8 mouse cellular contexts compared by ENCODE assay signal in genomic region chr1:194976517-194977370, GRCm38 (mm10). TPM values are rescaled to one million over a fixed set of nuclear protein-coding genes. Genes with fewer than 3 reads are reported as not detected.
DNase-seq lines count a peak whose midpoint lies in the region; ATAC-seq and TF ChIP-seq lines count a peak whose summit lies in the region.

No protein-coding gene starts in this region.

- peak overlapping the region; percentile 94 for H3K4me2 ChIP-seq in kidney, embryonic 14.5 days (replicated peaks; ENCODE audit: low read depth, low read length)
- peak overlapping the region; percentile 92 for H3K4me2 ChIP-seq in limb, embryonic 14.5 days (replicated peaks; ENCODE audit: low read depth, low read length, severe bottlenecking)
- peak overlapping the region; percentile 82 for H3K4me2 ChIP-seq in midbrain, embryonic 15.5 days

- peaks cover 30% of the 10 kb centered on the region for H3K4me1 ChIP-seq in heart, embryonic 10.5 days
- H3K4me1 ChIP-seq in kidney, embryonic 14.5 days (ENCODE audit: control insufficient read depth, insufficient read depth, low read length): peaks cover 6% of the 10 kb centered on the region; the same call in 1 of the 2 replicates
- H3K4me1 ChIP-seq in limb, embryonic 14.5 days (ENCODE audit: control insufficient read depth, insufficient read depth, low read length): peaks cover 5% of the 10 kb centered on the region; the same call in 1 of the 2 replicates
- H3K4me1 ChIP-seq in midbrain, embryonic 15.5 days: peaks cover 25% of the 10 kb centered on the region

- H3K9me3 ChIP-seq in heart, embryonic 10.5 days: no peaks in the 10 kb centered on the region
- H3K9me3 ChIP-seq in kidney, embryonic 14.5 days (ENCODE audit: control insufficient read depth, low read length): no peaks in the 10 kb centered on the region
- H3K9me3 ChIP-seq in limb, embryonic 14.5 days (ENCODE audit: control insufficient read depth, low read length): no peaks in the 10 kb centered on the region
- H3K9me3 ChIP-seq in midbrain, embryonic 15.5 days: no peaks in the 10 kb centered on the region

- peak overlapping the region; percentile 46 for H3K4me3 ChIP-seq in C2C12 (ENCODE audit: insufficient read depth, poor library complexity, severe bottlenecking)
- peak overlapping the region; percentile 76 for H3K4me3 ChIP-seq in heart, embryonic 10.5 days
- peak overlapping the region; percentile 62 for H3K4me3 ChIP-seq in kidney, embryonic 14.5 days (ENCODE audit: low read length)
- H3K4me3 ChIP-seq in limb, embryonic 14.5 days (replicated peaks; ENCODE audit: low read length): peak overlapping the region; percentile 64
- H3K4me3 ChIP-seq in midbrain, embryonic 15.5 days: peak overlapping the region; percentile 62

- peak overlapping the region; percentile 83 for H3ac ChIP-seq in C2C12 (ENCODE audit: control insufficient read depth, insufficient read length, low read depth)

- WGBS in heart, embryonic 10.5 days: under 1% methylated on average over 44 of the region's 44 CpGs
- WGBS in kidney, embryonic 14.5 days: under 1% methylated on average over 44 of the region's 44 CpGs
- 2% methylated on average over 43 of the region's 44 CpGs for WGBS in limb, embryonic 14.5 days
- 1% methylated on average over 44 of the region's 44 CpGs for WGBS in midbrain, embryonic 15.5 days

- peak; percentile 90 for DNase-seq in brain, adult 2 months (ENCODE audit: low read depth, low spot score)
- peak; percentile 90 for DNase-seq in heart, embryonic 10.5 days (ENCODE audit: low spot score)
- DNase-seq in limb, embryonic 14.5 days (ENCODE audit: low spot score): peak; percentile 42
- peak; percentile 79 for DNase-seq in spleen, postnatal 36 days (ENCODE audit: low spot score in 2 of 2)

- H3K79me2 ChIP-seq in C2C12 (ENCODE audit: control insufficient read depth, insufficient read depth): peaks cover 47% of the 10 kb centered on the region

- H3K27me3 ChIP-seq in C2C12 (ENCODE audit: control insufficient read depth, insufficient read depth, insufficient read length): no peaks in the 10 kb centered on the region
- no peaks in the 10 kb centered on the region for H3K27me3 ChIP-seq in heart, embryonic 10.5 days (ENCODE audit: insufficient read depth, poor library complexity, severe bottlenecking)
- no peaks in the 10 kb centered on the region for H3K27me3 ChIP-seq in kidney, embryonic 14.5 days (ENCODE audit: control insufficient read depth, insufficient read depth, low read length)
- H3K27me3 ChIP-seq in limb, embryonic 14.5 days (ENCODE audit: control insufficient read depth, insufficient read depth, low read length): peaks cover 5% of the 10 kb centered on the region; the same call in 1 of the 2 replicates
- H3K27me3 ChIP-seq in midbrain, embryonic 15.5 days (replicated peaks): no peaks in the 10 kb centered on the region

- no peaks in the 10 kb centered on the region for H3K36me3 ChIP-seq in C2C12 (ENCODE audit: control insufficient read depth, insufficient read depth)
- no peaks in the 10 kb centered on the region for H3K36me3 ChIP-seq in heart, embryonic 10.5 days
- H3K36me3 ChIP-seq in kidney, embryonic 14.5 days (ENCODE audit: control insufficient read depth, insufficient read depth, low read length): no peaks in the 10 kb centered on the region
- H3K36me3 ChIP-seq in limb, embryonic 14.5 days (ENCODE audit: control insufficient read depth, insufficient read depth, low read length): no peaks in the 10 kb centered on the region
- no peaks in the 10 kb centered on the region for H3K36me3 ChIP-seq in midbrain, embryonic 15.5 days (replicated peaks)

- TF ChIP-seq CTCF in C2C12 (IDR thresholded peaks at IDR 0.05; ENCODE audit: control insufficient read depth, insufficient read depth, insufficient read length): peak; percentile 10

- H3K27ac ChIP-seq in heart, embryonic 10.5 days: peak overlapping the region; percentile 88
- H3K27ac ChIP-seq in kidney, embryonic 14.5 days (ENCODE audit: low read depth, low read length): peak overlapping the region; percentile 56; the same call in 1 of the 2 replicates
- H3K27ac ChIP-seq in limb, embryonic 14.5 days (replicated peaks; ENCODE audit: low read depth, low read length): no peak overlapping the region
- peak overlapping the region; percentile 85 for H3K27ac ChIP-seq in midbrain, embryonic 15.5 days

- no peak for TF ChIP-seq POLR2A in limb, embryonic 14.5 days (IDR thresholded peaks at IDR 0.05; ENCODE audit: borderline replicate concordance, extremely low read depth, insufficient read depth, insufficient read length)

- peak overlapping the region; percentile 68 for H3K9ac ChIP-seq in kidney, embryonic 14.5 days (ENCODE audit: low read depth, low read length)
- H3K9ac ChIP-seq in limb, embryonic 14.5 days (ENCODE audit: low read depth, low read length, severe bottlenecking): peak overlapping the region; percentile 66
- peak overlapping the region; percentile 67 for H3K9ac ChIP-seq in midbrain, embryonic 15.5 days

- H3K79me3 ChIP-seq in C2C12 (ENCODE audit: low read depth): peaks cover 10% of the 10 kb centered on the region

- ATAC-seq in erythroblast, adult 5-6 weeks (replicated peaks; ENCODE audit: low FRiP score, poor library complexity, severe bottlenecking): peak; percentile 68
- ATAC-seq in kidney, embryonic 14.5 days (ENCODE audit: low FRiP score, low TSS enrichment): peak; percentile 94
- peak; percentile 88 for ATAC-seq in limb, embryonic 14.5 days (ENCODE audit: low FRiP score, low read depth)
- peak; percentile 90 for ATAC-seq in midbrain, embryonic 15.5 days (replicated peaks)

TF ChIP-seq in C2C12, 6 proteins besides CTCF, POLR2A, EP300 and RAD21:
- TF ChIP-seq MAX (IDR thresholded peaks at IDR 0.05) (peak; percentile 17), USF1 (IDR thresholded peaks at IDR 0.05; ENCODE audit: low read depth) (no peak), MYOG (IDR thresholded peaks at IDR 0.05; ENCODE audit: control insufficient read depth, extremely low read depth, insufficient read length) (no peak), CEBPB (IDR thresholded peaks at IDR 0.05; ENCODE audit: low read depth) (no peak), FOSL1 (IDR thresholded peaks at IDR 0.05; ENCODE audit: insufficient read depth, low read length, poor library complexity, severe bottlenecking) (no peak), MYOD1 (IDR thresholded peaks at IDR 0.05; ENCODE audit: control insufficient read depth, insufficient read length, low read depth) (no peak)
TF ChIP-seq in C2C12: peak in this region for 1.

RNA-seq across cellular contexts. Expression of gene Cd34, which starts 38.1 kb away (rescaled TPM):
- 6.7 TPM for polyA plus RNA-seq in C2C12 (2012; fragmentation: generic; extraction: Trizol)
- 14.0 and 14.8 TPM in 2 replicates for total RNA-seq in erythroblast, adult 5-6 weeks (2015; ENCODE audit: low replicate concordance)
- 5.2 and 8.3 TPM in 2 replicates for total RNA-seq in erythroblast, adult 5-6 weeks (2017; ENCODE audit: low replicate concordance)
- 59.9 and 62.6 TPM in 2 replicates for polyA plus RNA-seq in heart, embryonic 10.5 days (2016; fragmentation: Nextera tagmentation; extraction: Ambion mirVana)
- 70.5 and 90.2 TPM in 2 replicates for polyA plus RNA-seq in kidney, embryonic 14.5 days (2014; fragmentation: Nextera tagmentation; extraction: Ambion mirVana)
- 72.1 and 80.0 TPM in 2 replicates for polyA plus RNA-seq in limb, embryonic 14.5 days (2012; rRNA removed)
- polyA plus RNA-seq in limb, embryonic 14.5 days (2014; fragmentation: Nextera tagmentation; extraction: Ambion mirVana): 101 and 108 TPM in 2 replicates
- polyA plus RNA-seq in midbrain, embryonic 15.5 days (2015; fragmentation: Nextera tagmentation; extraction: Ambion mirVana): 28.0 TPM in 2 replicates
